Mouse (Mus musculus): ENCODE measurements around the gene Inpp5e.

The Inpp5e gene

DNA sequence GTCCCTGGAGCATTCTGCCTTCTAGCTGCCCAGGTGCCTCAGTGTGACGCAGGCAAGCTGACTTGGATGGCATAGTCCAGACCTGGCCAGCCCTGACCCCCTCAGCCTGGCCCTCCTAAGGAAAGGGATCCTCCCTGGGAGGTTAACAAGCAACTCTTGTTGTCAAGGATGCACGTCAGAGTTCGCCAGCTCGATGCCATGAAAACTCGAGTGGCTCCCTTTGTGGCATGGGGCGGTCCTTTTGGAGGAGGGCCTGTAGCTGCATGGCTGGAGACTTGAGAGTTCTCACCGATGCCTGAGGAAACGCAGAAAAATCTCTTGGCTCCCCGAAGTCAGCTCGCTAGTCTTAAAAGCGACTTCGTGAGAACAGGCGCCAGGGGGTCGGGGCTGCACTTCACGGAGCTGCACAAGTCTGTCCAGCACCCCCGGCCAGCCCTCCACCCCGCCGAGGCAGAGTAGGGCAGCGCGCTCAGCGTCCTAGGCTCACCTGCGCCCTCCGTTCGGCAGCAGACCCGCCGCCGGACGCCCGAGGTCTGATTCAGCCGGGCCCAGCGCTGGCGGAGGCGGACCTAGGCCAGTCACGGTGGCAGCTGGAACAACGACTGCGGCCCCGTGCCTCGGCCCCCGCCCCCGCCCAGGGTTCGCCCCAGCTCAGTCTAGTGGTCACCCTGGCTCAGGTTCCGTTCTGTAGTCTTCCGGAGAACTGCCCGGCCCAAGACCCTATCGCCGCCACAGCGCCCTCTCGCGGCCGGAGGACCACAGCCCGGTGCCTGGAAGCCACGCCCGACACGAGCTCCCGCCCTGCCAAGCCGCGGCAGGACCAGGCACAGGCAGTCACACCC lies at the start of gene Inpp5e:
TSS of gene Inpp5e (minus strand) at position 689 of the 842 bp plus-strand sequence.
- DNase-seq (ENCODE audit: low spot score) = peak; percentile 94

DNA sequence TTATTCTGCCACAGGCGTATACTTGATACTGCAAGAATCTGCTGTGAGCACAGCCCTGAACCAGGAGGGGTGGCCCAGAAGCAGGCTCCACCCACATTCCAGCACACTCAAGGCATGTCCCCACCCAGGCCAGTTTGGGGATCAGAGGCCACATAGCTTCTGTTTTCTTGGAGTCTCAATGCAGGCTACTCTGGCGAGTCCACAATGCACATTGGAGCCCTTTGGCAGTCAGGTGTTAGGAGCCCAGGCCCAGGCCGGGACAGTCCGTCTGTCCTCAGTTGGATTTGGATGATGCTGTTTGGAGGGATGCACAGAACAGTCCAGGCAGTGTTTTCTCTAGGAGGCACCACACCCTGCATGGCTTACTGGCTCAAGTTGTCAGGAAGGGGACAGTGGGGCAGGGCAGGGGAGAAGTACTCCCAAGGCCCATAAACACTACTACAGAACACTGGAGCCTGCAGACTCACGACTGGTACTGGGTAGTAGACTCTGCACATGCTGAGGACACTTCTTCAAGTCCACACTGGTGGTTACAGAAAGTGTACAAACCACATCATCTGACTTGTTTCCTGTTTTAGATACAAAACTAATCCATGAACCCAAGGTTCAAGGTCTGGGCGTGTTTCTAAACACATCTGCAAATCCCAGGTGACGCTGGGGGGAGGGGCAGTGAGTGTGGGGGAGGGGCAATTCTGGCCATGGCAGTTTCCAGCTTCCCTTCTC lies 49.6 kb upstream of the Inpp5e start:
- DNase-seq (ENCODE audit: low spot score) = no peak

DNA sequence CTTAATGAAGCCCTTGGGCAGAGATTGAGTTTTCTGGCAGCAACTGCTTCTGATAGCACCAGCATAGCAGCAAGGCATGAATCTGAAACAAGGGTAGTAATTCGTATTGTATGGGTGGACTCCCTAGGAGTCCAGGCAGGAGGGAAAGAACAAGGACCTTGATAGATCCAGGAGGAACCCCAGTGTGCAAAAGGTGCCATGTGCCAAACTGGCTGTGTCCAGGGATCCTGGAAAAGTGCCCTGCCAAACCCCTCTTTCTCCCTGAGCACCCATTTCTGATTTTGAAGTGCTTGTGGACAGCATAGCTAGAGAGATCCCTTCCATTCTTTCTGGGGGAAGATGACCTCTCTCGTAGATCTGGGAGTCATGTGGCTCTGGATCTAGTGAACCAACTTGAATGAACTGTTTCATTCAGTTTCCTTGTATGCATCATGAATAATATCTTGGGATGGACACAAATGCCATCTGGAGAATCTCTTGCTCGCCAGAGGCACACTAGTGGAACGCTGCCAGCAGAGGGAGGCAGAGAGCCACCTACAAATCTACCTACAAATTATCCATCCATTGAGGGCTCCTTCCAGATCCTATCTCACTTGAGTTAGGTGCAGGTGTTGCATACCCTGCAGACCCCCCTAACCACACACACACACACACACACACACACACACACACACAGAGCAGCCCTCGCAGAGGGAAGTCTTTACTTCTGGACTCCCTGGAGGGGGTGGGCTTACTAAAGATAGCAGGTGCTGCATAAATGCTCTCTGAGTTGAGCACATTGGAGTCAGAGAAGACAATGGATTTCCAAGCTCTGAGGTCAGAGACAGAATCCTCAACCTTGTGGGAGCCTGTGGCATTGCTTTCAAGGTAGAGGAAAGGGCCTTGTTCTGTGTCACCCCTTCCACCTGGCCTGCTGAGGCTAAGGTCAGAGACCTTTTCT lies 40.4 kb upstream of the Inpp5e start:
- DNase-seq (ENCODE audit: low spot score) = peak; percentile 50

DNA sequence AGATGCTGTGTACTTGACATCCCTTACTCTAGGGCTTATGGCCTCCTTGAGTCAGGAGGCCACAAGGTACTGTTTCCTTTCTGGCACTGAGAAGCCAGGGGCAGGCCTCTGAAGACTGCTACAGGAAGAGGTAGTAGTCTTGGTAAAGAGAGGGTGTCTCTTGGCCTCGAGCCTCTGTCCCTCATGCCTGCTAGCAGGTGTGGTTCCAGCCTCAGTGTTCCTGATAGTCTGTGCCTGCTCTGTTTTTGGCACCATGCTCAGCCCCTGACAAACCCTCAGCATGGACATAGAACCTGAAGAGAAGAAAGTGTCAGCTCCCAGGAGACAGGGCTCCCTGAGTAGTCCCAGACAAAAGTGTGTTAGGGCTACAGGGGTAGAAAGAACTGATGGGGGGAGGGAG lies 38.4 kb upstream of the Inpp5e start:
- no peak for DNase-seq (ENCODE audit: low spot score)

DNA sequence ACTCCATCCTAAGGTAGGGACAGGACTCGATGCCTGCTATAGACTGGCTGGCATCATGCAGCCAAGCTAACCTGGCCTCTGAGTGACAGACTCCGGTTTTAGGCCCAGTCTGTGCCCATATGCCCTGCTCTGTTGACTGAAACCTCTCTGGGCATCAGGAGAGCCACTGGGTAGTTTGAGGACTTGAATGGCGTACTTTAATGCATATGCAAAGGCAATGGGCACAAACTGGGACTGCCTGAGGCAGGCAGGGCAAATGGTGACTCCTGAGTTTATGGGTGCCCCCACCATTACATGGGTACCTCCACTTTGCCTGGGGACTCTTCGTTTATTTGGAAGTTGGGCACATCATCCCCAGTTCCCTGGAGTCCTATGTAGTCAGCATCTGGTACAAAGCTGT lies 37.7 kb upstream of the Inpp5e start:
- no peak for DNase-seq (ENCODE audit: low spot score)

DNA sequence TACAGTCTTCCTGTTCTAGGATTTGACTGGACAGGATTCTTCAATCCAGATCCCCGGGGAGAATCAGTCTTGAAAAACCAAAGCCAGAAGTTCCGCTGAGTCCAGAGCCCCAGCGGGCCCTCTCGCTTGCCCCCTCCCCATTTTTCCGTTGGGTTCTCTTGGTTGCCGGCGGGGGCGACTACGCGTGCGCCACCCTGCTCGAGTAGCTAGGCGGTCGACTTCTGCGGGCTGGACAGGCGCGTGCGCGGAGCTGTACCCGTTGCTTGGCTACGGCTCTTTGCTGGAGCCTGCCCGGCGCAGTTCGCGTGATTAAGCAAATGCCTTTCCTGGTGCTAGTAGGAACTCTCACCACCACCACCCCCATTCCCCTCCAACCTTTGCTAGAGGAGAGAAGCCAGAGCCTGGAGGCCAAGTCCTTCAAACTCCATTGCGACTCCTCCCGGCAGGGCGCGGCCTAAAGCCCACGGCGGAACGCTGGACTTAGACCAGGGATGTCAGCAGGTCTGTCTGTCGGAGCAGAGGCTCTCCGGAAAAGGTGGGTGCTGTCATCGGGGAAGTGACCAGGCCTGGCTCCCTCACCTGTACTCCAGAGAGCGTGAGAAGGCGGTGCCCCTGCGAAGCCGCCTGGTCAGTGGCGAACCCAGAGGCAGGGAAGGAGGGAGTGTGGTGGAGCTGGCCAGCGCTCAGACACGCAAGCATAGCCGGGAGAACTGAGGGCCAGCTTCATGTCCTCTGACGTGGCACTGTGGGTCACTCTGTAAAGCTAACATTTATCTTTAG lies 36.9 kb upstream of the Inpp5e start:
- DNase-seq (ENCODE audit: low spot score) = no peak

DNA sequence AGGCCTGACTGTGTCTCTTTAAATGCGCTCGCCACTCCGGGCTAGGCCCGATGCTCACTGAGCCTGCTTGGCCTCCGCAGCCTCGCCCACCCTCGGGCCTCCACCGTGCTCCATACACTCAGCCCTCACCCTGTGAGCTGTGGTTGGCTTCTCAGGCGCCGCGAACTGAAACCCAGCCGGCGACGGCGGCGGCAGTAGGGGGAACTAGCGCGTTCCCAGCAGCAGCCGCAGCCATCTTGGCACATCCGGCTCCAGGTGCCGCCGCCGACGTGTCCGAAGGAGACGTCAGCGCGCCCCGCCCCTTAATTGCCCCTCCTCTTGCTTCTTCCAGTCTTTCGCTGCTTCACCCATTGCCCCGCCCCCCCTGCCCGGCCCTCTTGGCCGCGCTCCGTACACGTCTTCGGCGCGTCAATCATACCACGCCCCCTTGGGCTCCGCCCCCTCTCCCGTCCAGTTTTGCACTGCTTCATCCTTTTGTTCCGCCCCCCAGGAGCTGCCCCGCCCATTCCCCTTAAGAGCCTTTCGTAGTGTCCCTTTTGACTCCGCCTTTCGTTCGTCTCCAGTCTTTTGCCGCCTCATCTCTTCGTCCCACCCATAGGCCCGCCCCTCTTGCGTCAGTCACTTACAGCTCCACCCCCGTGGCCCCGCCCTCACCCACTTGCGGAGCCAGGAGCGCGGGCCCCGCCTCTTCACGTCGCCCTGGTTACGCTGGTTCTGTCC lies 36.1 kb upstream of the Inpp5e start, which contains the start of gene Sec16a:
TSS of gene Sec16a (minus strand) at position 271 of the 720 bp plus-strand sequence.
- DNase-seq (ENCODE audit: low spot score) = peak; percentile 100

DNA sequence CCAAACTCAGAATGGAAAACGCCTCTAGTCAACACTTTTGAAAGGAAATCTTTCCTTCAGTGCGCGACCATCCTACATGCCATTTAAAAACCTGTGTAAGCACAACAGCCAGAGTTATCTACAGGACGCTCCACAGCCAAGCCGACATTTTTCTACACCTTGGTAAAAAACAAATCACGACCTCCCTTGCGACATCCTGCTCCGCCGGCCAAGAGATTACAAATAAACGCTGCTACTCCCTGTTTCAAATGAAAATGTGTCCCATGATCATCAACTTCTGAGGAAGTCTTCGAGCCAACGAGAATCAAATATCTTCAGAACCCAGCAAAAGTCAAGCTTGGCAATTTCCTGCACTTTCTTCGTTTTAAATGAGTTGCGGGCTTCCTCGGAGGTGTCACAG lies 35.4 kb upstream of the Inpp5e start:
- peak; percentile 15 for DNase-seq (ENCODE audit: low spot score)

DNA sequence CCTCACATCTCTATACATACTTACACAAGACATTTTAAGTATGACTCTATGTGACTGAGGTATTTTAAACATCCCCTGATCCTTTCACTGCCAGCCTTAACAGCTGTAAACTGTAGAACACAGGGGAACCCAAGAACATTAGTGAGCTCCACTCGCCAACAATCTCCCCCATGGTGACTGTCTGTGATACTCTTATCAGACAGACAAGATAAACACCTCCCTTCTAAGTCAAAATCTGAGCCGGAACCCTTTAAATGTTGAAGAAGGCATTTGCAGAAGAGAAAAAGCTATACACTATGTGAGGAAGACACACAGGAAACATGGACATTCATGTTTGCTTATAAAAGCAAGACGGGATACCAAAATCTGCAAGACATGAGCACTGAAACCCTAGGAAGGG lies 34.9 kb upstream of the Inpp5e start:
- no peak for DNase-seq (ENCODE audit: low spot score)

DNA sequence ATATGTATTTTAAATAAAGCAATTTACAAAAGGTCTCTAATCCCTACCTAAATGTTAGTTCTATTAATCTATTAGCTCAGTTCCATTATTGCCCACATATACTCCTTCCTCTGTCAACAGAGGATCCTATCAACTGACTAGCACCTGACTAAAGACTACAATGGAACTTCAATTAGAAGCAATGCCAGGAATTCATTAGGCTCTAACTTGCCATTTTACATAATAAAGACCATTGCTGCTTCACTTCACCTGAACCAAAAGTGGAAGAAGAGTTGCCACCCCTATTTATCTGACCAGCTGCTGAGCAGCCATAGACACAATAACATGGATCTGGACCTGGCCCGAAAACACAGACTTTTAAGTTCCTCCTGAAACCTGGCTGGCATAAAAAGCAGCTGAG lies 33.8 kb upstream of the Inpp5e start:
- DNase-seq (ENCODE audit: low spot score) = no peak

DNA sequence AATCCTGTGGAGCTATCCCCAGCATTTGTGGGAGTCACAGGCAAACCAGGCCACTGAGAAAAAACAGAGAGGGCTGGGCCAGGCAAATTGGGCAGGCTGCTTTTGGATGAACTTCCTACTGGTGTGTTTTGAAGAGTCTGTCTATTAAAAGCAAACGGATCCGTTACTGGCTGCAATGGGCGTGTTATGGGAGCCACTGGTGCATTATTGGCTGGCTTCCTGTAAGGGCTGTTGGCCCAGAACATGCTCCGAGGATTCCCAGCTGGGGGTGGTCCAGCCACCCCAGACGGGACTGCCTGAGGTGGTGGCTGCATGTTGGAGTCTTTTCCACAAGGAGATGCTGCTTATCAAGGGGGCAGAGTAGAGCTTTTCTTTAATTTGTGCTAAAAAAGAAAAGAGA lies 32.7 kb upstream of the Inpp5e start:
- no peak for DNase-seq (ENCODE audit: low spot score)

DNA sequence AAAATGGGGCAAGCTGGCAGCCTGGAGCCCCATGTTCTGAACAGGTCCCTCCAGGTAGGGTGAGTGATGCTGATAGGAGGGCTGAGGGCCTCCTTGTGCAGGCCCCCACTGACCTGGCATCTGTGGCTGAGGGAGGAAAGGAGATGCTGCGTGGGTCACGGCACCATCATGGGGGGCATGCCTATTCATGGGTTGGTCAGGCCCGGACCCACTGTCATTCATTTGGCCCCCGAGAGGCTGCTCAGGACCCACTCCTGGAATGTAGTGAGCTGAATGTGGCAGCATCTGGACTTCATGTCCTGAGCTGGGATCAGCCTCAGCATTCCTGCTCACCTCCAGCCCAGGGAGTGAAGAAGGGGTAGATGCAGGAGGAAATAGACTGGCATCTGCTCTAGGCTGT lies 32.3 kb upstream of the Inpp5e start:
- no peak for DNase-seq (ENCODE audit: low spot score)

DNA sequence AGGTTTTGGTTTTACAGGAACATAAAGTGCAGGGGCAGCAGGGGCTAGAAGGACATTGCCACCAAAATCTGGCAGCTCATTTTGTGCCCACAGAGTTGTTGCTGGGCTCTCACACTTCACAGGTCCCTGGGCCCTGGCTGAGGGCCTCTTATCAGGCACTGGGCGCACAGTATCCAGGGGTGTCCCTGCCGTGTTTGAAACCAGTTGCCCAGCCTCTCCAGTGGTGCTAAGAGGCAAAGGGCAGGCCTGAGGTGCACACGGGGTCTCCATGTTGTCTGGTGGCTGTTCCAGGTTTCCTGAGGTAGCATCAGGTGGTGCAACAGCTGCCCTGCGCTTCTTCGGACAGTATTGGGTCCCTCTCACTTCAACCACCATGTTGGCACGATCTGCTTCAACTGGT lies 30.7 kb upstream of the Inpp5e start:
- no peak for DNase-seq (ENCODE audit: low spot score)

DNA sequence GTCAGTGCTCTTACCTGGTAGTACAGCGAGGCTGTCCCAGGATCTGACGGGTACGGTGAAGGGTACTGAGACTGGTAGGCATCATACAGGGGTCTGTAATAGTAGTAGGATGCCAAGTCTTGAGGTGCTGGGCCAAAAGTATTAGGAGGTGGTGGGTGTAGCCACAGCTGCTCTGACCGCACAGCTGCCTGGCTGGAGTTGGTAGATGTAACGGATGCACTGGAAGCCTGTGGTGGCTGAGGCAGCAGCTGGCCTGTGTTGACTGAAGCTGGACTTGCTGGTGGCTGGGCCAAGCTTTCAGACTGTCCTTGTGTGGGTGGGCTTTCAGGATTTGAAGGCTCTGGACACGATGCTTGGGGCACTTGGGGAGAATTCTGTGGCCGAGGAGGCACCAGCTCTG lies 29.4 kb upstream of the Inpp5e start:
- no peak for DNase-seq (ENCODE audit: low spot score)

DNA sequence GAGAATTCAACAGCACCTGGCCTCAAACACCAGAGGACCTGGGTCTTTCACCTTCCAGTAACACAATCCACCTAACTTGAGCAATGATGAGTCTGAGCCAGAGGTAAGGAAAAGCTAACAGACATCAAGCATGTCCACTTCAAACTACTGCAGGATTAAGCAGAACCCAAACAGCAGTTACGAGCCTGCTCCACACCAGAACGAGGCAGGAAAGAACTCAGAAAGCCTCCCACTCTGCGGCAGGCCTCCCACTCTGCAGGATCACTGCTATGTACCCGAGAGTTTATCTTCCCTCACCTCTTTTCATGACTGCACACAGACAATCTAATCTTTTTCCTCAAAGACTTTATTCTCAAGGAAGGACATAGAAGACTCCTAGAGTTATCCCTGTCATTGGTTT lies 28.2 kb upstream of the Inpp5e start:
- DNase-seq (ENCODE audit: low spot score) = no peak

DNA sequence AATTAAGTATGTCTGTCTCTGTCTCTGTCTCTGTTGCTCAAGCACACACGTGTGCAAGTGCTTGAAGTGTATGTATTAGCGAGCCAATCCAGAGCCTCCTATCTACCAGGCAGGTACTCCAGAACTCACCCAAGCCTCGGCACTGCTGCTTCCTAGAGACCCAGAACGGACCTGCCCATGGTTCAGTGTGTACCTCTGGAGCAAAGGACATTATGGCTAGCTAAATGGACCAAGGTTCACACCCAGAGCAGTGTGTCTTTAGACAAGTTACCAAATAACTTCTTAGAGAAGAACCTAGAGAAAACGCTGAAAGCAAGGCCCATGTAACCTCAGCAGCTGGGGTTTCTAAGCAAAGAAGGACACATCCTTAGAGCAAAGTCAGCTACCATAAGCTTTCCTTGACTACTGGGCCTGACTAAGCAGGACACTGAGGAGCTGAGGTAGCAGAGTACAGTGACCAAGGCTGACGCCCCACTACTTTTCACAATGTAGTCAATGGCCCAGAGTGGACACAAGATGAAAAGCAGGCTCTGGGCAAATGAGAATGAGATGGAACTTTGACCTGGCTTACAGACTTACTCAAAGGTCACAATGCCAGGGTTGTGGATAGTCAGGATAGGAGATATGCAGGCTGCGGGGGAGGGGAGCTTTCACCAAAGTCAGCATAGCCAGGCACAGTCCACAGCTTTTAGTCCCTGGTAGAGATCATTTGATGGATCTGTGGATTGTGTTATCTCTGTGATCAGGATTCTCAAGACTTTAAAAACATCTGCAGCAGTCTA lies 26.0 kb upstream of the Inpp5e start:
- DNase-seq (ENCODE audit: low spot score) = no peak

DNA sequence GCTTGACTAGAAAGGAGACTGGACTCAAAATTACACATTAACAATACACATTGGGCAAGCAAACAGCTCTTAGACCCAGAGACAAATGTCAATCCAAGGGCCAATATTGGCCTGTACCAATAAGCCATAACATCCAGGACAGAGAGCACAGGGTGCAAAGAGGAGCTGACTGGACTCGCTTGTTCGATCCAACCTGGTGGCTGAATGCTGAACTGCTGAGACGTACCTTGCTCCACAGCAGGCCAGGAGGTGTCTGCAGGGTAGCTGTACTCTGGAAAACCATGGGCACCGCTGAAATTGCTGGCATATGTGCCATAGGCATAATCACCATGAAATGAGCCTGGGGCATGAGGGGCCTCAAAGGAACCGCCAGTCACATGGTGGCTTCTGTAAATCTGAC lies 20.8 kb upstream of the Inpp5e start:
- no peak for DNase-seq (ENCODE audit: low spot score)

DNA sequence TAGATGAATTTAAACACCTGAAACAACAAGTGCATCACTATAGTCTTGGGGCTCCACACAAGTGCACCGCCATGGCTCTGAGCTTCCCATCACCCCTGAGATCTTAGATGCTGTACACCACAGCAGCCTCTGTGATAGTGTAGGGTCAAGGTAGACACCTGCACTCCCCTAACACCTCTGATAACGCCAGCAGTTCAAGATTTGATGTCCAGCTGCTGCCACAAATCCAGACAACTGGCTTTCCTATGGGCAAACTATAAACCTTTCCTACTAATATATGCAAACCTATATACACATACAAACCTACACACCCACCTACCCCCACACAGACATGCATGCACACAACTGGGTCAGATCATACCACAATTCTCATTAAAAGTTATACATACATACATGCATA lies 15.5 kb upstream of the Inpp5e start:
- DNase-seq (ENCODE audit: low spot score) = no peak

DNA sequence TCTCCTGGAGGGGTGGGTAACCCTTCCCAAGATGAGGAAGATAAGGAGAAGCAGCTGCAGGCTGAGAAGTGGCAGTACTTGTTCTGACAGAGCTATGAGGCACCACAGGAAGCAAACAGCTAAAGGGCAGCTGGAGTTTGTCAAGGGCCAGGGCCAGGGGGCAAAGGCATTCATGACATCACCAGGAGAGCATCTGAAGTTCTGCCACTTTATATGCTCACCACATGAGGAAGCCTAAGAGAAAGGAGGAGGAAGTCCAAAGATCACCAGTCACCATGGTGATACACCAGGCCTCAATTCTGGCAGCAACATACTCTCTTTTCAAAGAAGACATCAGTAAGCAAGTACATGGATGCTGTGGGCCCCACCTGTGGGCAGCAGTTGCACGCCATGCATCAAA lies 14.1 kb upstream of the Inpp5e start:
- DNase-seq (ENCODE audit: low spot score) = no peak

DNA sequence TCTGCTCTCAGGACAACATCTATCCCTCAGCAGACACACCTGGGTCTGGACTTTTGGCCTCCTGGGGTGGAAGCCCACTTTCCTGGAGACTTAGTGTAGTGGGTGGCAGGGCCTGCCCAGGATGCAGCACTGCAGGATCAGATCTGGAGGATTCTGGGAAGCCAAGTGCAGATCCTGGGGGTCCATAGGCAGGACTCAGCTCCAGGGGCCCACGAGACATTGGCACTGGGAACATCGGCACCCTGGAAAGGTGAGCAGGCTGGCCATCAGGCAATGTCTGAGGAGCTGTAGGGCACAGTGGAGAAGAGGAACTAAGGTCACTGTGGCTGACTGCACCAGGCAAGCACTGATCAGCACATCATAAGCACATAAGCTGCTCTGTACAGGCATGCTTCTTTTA lies 13.0 kb upstream of the Inpp5e start:
- no peak for DNase-seq (ENCODE audit: low spot score)

Measured in c-Kit-positive CD71-positive TER-119-positive erythroid progenitor cells, embryonic 14.5 days (primary cell).